Mouse (Mus musculus): ENCODE measurements around the gene Naf1. TPM values are rescaled to one million over a fixed set of nuclear protein-coding genes. Genes with fewer than 3 reads are reported as not detected.

Naf1 gene
- 17.9 and 18.4 TPM in 2 replicates for total RNA-seq (2021)
- long read RNA-seq, partial matches to known transcripts = 3 of 3 reads
- long read RNA-seq, other reads (novel, unspliced or antisense) = 0 of 3 reads

DNA sequence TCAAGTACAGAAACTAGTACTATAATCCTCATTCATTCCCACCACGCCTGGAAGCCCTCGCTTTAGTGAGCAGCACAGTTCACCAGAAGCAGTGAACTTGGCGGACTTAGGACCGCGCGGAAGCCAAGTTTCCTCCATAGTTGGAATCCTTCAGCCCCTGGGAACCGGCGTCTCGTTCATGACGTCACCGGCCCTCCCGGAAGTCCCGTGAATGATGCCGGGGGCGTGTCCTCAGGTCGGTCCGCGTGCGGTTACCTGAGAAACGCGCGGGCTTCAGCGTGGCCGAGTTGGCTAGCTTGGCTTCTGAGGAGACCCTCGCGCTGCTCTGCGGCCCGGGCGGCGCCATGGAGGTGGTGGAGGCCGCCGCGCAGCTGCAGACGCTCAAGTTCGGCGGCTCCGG, at the start of gene Naf1:
Gene Naf1, plus strand, starts transcription at position 195 of the 400 bp plus-strand sequence.
- DNase-seq = peak; percentile 93

DNA sequence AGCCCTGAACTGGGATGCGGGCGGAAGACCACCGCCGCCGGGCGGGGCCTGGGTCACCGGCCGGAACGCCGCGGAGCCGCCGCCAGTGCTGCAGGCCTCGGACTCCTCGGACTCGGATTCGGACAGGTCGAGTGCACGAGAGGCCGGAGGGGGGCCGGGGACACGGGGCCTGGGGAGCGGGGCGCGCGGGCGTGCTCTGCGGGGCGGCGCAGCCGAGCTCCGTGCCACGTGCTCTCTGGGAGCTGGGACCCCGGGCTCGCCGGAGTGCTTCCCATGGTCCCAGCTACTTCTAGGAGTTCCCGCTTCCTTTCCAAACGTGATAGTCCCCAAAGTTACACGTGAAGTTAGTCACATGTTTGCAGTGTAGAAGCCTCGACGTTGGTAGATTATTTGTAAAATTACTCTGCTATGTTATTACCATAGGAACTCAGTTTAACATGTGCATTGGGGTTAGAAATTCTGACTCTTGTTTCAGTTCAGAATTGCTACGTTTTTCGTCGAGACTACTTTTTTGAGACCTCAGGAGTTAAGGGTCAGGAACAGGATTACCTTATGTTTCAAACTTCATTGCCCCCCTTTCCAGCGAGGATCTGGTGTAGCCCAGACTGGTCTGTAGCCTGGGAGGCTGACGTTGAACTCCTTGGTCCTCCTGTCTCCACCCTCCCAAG, 1.0 kb downstream of the Naf1 start:
- DNase-seq = peak; percentile 42

DNA sequence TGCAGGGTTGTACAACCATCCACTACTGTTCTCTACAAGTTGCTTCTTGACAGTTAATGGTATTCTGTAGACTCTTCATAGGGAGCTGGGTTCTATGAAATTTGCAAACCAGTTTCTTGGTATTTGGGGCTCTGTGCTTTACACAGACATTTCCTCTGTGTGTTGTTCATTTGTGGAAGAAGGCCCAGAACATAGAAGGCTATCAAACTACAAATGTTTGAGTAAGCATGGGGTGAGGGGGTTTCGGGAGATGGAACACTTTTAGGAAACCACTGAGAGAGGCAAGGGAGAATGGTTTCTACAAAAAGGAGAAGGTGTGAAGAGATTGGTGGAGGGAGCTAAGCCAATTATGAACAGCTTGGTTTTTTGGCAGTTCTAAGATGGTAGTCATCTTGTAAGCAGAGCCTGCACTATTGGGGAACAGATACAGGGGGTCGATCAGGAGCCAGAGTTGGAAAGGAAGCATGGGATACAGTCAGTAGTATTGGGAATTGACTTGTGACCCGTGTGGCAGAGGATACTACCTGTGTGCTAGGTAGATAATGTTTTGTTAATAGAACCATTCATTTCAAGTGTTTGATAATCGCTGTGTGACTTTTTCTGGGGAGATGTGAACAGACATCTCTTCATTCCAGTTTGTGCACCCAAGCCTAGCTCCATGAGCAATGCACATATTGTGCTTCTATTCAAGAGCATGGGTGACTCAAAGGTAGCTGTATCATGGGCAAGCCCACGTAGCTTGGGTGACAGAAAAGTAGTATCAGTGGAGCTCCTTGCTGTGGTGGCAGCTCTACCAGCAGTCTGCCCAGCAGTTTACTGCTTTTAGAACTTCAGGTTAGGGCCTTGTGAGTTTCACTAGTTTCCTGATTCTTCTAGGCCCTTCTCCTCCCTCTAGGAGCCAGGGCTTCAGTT, 1.8 kb downstream of the Naf1 start:
- DNase-seq = no peak

DNA sequence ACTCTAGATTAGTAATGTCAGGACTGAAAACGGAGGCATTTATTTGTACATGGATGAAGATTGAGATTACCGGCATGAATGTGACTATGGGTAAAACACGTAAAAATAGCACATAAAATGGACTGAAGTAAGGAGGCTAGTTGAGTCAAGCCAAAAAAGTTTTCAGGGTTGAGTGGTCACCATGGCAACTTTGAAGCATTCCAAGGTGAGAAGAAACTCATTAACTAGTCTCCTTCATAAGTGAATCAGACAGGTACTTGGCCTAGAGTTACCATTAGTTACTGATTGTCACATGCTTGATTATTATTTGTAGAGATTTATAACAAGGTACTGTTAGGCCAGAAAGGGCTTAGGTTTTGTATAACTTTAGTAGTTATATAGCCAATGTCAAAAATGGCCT, 3.7 kb downstream of the Naf1 start:
- DNase-seq = no peak

DNA sequence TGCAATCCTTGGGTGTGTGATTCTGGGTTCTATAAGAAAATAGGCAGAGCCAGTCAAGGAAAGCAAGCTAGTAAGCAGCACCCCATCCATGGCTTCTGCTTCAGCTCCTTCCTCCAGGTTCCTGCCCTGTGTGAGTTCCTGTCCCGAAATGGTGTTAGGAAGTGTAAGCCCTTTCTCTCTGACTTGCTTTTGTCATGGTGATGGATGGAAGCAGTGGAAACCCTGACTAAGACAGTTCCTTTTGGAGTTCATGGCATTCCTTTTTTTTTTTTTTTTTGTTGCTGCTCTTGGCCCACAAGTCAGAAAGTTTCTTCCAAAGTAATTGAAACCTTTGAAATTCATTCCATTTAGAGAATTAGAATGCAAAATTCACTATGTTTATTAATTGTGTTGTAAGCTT, 5.1 kb downstream of the Naf1 start:
- no peak for DNase-seq

DNA sequence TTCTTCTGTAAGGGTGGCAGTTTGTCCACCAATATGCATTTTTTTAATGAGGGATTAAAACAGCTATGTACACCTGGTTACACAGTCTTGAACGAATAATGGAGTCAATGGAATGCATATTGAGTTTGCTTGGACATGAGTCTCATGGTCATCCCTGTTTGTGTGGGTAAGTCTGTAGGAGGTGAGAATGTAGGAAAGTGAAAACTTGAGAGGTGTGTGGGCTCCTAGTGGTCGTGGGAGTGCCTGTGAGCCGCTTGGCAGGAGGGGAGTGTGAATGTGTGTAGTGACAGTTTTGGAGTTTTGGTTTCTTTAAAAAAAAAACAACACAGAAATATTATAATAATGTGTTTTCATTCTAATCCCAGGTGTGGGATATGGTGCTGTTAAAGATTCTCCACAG, 7.7 kb downstream of the Naf1 start:
- DNase-seq = no peak

DNA sequence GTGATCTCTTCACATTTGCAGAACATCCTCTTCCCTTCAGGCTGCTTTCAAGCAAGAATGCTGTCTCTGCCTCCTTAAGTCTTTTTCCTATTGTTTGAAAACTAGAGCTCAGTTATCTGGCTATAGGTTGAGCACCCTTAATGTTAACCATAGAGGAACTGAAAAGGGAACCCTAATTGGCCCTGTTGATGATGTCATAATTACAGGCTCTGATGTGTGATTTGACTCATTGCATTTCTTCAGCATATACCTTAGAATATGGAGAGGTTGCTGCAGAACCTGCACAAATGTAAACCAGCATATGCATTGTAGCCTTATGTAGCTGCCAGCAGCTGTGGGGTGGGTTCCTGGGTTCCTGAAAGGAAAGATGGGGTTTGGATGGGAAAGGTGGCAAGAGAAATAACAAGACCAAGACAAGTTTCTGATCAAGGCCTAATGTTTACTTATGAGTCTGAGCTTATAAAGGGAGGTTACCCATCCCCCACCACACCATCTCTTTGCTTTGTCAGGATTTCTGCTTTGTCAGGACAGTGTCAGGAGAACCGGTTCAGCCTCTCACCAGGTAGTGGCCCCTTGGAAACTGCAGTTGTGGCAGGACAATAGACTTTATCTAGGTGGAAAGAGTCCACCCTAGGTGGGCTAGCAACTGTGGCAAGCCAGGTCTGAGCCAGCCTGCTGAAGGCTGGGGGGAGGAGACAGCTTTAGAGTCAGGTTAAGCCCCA, 9.4 kb downstream of the Naf1 start:
- DNase-seq = no peak

DNA sequence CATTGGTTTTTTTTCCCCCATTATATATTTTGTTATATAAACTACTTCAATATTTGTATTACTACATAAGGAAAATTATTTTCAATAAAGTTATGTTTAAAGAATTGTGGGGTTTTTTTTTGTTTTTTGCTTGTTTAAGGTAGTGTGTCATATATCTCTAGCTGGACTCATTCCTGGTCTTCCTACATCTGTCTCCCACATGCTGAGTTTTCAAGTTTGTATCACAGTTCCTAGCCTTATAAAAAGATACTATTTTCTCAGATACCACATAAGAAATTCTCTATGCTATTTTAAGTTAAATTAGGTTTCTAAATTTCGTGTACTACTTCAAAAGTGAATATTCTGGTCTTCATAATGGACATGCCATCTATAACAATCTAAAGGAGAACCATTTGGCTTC, 23.8 kb downstream of the Naf1 start:
- no peak for DNase-seq

DNA sequence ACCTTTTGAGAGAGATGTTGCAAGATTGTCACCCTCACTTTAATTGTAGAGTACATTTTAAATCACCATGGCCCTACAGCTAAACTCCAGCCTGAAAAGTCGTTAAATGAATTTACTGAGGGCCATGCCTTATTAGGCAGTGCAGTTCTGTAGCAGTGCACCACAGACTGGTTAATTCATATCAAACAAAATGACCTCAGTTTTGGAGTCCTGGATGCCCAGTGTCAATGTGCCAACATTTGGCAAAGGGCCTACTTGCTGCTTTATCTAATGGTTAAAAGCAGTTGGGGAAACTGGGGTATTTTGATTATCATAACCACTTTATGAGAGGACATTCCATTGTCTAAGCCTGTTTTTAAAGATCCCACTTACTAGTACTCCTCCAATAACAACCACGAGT, 31.9 kb downstream of the Naf1 start:
- DNase-seq = no peak

DNA sequence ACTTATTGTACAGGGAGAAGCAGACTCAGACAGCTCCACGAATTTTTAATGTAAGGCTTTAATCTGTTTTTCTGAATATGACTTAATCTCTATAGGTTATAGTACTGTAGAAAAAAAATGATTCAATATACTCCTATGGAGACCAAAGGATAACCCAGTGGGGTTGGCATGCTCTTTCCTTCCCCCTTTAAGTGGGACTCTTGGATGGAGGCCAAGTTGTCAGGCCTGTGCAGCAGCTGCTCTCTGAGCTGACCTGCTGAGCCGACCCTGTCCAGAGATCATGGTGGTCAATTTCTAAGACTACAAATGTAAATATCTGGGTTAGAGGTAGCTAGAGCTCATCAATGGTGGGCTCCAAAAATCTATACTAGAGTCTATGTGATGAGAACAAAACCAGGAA, 45.0 kb downstream of the Naf1 start:
- no peak for DNase-seq

DNA sequence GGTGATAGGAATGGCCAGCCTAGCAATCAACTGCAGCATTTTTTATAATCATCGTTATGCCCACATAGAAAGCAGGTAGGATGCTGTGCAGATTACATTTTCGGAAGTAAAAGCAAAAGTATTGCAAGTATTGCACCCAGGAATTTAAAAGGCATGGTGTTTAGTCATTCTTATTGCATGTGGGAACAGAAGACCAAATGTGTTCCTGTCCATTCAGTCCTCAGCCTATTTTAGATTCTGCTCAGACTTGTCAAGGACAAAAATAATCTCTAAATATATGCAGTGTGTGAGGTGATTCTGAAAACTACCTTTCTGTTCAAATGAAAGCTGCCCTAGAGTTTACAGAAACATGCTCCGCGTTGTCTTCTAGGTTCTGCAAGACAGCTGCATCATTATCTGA, 45.5 kb downstream of the Naf1 start:
- DNase-seq = no peak

DNA sequence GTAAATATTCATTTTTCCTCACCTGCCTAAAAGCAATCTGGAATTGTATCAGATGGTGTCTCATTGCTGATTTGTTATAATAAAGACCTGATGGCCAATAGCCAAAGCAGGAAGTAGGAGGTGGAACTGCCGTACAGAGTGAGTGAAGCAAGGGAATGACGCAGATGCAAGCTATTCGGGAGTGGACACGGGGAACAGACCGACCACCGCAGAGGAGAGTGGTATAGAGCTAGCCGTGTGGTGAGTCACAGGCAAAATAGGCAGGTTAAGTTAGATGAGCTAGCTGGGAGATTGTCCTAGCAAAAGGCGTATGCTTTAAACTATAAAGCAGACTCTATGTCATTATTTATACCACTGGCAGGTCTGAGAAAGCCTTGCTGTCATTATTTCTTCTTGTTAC, 46.1 kb downstream of the Naf1 start:
- no peak for DNase-seq

DNA sequence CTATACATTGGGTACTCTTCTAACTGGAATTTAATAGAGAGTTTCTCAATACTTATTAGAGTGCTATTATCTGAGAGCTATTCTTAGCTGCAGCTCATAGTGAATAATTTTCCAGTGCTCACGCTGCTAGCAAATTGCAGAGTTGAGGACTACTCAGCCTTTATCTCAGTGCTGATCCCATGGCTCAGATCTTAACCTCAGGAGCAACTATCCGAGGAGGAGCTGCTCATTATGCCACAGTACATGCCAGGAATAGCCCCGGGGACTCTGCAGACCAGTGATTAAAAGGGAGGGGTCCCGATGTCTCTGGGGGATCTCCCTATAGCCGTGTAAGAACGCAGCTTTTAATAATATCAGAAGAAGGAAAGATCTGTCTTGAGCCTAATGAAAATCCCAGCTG, 50.7 kb downstream of the Naf1 start:
- no peak for DNase-seq

DNA sequence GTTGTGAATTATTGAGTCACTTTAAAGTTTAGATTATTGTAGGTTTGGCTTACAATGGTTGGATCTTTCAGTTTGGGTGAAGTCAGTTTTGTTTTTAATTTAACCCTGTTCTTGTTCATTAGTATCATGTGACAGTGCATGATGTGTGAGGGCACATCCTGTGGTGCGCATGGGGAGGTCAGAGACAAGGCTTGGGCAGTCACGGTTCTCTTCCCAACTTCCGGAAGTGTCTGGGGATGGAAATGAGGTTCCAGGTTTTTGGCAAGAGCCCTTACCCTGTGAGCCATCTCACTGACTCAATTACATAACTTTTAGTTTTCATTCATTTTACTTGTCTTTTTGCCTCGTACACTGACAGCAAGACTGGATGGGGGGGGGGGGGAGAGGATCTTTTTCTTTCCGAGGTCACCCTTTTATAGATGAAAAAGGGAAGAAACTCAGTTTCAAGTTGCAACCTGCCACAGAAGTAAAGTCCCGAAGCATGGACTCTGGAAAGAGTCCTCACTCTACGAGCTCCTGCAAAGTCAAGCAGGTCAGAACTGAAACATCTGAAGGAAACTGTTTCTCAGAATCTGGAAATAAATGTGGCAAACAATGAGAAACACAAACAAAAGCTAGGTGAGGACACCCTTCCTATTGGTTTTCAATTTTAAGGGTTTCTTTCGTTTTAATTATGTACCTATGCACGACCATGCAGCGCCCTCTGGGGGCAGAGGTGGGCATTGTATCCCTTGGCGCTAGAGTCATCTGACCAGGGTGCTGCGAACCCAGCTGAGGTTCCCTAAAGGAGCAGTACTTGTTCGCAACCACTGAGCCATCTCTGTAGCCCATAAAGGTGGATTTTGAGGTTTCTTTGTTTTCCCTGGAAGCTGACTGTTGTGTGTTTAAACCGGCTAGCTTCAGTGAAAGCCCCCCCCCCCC, 53.9 kb downstream of the Naf1 start:
- DNase-seq = peak; percentile 69

DNA sequence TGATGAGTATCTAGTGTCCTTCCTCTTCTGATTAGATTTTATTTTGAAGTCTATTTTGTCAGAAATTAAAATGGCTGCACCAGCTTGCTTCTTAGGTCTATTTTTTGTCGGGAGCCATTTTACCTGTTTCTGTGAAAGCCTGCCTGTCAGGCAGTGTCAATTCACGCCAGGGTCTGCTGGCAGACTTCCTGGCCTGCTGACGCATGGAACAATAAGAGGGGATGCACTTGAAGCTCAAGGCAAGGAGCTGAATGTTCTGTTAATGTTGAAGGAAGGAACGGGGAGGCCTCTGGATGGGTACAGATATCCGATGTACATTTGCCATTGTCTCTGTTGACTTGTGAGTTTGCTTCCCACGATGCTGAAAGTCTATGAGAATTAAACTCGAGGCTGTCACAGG, 56.0 kb downstream of the Naf1 start:
- DNase-seq = no peak

DNA sequence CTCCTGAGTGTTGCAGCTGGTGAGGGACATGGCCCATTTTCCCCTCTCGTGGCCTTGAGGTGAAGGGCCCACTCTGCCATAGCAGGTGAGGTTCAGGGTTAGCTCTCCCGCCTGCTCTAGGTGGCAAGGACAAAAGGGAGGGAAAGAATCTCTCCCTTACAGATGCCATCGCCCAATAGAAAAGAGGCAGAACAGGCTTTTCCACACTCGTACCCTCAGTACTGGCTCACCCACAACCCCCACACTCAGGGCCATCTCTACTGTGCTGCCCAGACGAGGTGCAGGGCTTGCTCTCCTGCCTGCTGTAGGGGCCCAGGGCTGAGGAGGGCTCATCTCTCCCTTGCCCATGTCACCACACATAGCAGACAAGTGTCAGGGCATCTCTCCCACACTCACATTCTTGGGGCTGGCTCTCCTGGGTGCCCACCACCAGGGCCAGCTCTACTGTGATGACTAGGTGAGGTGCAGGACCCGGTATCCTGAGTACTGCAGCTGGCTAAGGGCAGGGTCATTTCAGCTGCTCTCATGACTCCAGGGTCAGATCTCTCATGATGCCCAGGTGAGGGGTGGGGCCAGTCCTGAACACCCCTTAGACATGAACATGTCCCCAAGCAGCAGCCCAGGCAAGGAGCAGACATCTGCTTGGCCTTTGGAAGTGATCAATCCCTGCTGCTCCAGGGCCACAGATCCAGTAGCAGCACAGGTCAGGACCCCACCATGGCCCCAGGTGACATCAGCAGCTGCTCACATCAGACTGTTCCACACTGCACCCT, 57.9 kb downstream of the Naf1 start:
- no peak for DNase-seq

DNA sequence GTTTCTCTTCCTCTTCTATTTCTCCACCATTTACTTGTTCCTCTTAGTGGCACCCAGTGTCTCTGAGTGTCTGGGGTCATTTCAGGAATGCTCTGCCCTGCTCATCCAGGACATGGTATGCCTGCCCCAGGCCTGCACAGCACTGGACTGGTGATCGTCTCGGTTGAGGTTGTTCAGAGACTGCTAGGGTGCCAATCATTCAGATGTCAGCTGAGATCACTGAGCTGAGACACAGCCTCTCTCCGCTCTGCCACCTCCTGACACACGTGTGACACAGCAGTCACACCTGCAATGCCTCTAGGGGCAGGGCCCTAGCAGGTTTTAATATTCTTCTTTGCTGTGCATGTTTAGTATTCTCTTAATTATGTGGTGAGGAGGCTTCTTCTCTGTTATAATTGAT, 58.5 kb downstream of the Naf1 start:
- DNase-seq = no peak

DNA sequence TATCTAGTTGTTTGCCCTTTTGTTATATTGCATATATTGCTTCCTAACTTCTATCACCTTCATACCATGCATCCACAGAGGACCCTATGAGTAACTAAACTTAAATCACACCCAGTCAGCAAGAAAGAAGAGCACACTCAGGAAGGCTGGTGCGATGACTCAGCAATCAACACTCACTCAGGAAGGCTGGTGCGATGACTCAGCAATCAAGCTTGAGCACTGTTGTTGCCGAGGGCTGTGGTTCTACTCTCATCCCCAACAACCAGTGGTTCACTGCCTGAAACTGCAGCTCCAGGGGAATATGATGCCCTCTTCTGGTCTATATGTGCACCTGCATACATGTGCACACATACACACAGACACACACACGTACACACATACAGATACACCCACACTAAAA, 73.7 kb downstream of the Naf1 start:
- DNase-seq = no peak

DNA sequence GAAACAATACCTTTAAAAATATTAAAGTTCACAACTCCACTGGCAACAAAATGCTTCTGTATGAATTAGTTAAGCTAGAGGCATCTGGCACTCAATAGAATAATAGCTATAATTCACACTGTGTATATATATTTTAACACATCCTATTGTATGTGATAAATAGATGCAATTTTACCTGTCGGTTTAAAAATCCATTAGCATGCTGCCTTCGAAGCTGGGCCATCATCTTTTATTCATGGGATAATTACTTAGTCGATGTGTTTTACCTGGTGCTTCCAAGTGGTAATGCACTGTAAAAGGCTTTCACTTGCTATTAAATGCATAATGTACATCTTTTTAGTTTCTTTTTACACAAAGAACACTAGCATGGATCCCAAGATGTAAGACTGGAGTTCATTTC, 76.2 kb downstream of the Naf1 start:
- DNase-seq = no peak
